ENCODE assay signal across 17 mouse cellular contexts in the genomic region with DNA sequence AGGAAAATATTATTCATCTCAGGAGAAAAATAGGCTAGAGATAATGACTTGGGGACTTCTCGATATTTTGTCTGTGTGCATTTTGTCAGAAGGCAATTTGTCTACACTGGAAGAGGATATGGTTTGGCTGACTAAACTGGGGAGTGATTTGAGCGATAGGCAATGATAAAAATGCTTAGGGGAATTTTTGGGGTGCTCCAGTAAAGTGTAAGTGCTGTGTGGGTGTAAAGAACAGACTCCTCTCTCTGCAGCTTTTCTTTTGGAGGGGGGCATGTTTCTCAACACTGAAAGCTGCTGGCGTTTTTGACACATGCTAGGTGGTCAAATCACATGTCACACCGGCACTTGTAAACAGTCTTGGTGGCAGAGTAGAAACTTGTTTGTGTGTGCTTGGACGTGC.
"Had no signal": no experiment of that assay in that cellular context is flagged by ENCODE, and none has a peak within 500 bp of the region (broad histone marks: within the 10 kb centered on the region; RNA-seq: fewer than 3 reads in every experiment).

No protein-coding gene starts in this region.

- H3K4me2 ChIP-seq: lung, embryonic 15.5 days; midbrain, embryonic 11.5 days; midbrain, embryonic 13.5 days; midbrain, embryonic 15.5 days; neural tube, embryonic 12.5 days; stomach, embryonic 15.5 days had no signal

- DNase-seq: lung, adult 2 months; lung, postnatal 14 days; lung, postnatal 36 days; right cerebral cortex, postnatal 14 days; thymus, adult 2 months; thymus, postnatal 25 days; thymus, postnatal 4 days had no signal

- H3K9ac ChIP-seq: lung, embryonic 15.5 days; midbrain, embryonic 13.5 days; midbrain, embryonic 15.5 days; neural tube, embryonic 12.5 days; stomach, embryonic 15.5 days had no signal

- H3K27ac ChIP-seq: lung, embryonic 15.5 days; macrophage; midbrain, embryonic 13.5 days; midbrain, embryonic 15.5 days; neural tube, embryonic 12.5 days; stomach, embryonic 15.5 days; stomach, postnatal 0 days had no signal

- ATAC-seq: lung, postnatal 0 days; midbrain, embryonic 13.5 days; midbrain, embryonic 15.5 days had no signal

- H3K27me3 ChIP-seq: lung, embryonic 15.5 days; megakaryocyte, embryonic 14.5 days; midbrain, embryonic 13.5 days; midbrain, embryonic 15.5 days; neural tube, embryonic 12.5 days; stomach, embryonic 15.5 days had no signal

- H3K4me1 ChIP-seq: lung, embryonic 15.5 days; megakaryocyte, embryonic 14.5 days; midbrain, embryonic 13.5 days; midbrain, embryonic 15.5 days; neural tube, embryonic 12.5 days; stomach, embryonic 15.5 days had no signal

- H3K4me3 ChIP-seq: lung, embryonic 15.5 days; megakaryocyte, embryonic 14.5 days; midbrain, embryonic 13.5 days; midbrain, embryonic 15.5 days; neural tube, embryonic 12.5 days; stomach, embryonic 15.5 days had no signal

- H3K36me3 ChIP-seq: lung, embryonic 15.5 days; midbrain, embryonic 13.5 days; midbrain, embryonic 15.5 days; neural tube, embryonic 12.5 days; stomach, embryonic 15.5 days had no signal

- H3K9me3 ChIP-seq: lung, embryonic 15.5 days; midbrain, embryonic 13.5 days; midbrain, embryonic 15.5 days; neural tube, embryonic 12.5 days; stomach, embryonic 15.5 days had no signal
